Mouse (Mus musculus) monocyte, adult 2 months (primary cell): ENCODE measurements around the gene Metap1.
"Not testable (repeated sequence)": the region's sequence is repeated elsewhere in the genome, so short reads cannot be mapped to it uniquely, and the experiment has no call there.

Experiments used
- DNase-seq, 2 experiments: peaks; one replicate each; pipeline ENCODE4 v3.0.0; 2022; ENCODE audit warnings: low spot score in 2 of 2, low read depth in 1 of 2

The Metap1 gene

GRCm38 (mm10) chr3:138503754-138504153 lies 14.4 kb upstream of the Metap1 start:
- no peak for DNase-seq

- DNase-seq, result no peak
These were observed 10.8 kb upstream of the Metap1 start for GRCm38 (mm10) chr3:138499854-138500740.

- no peak for DNase-seq
These were observed 9.4 kb upstream of the Metap1 start for GRCm38 (mm10) chr3:138498731-138499130.

GRCm38 (mm10) chr3:138495166-138496145 lies 6.1 kb upstream of the Metap1 start:
- no peak for DNase-seq

GRCm38 (mm10) chr3:138494565-138494964 lies 5.2 kb upstream of the Metap1 start:
- no peak for DNase-seq

GRCm38 (mm10) chr3:138493668-138494067 lies 4.4 kb upstream of the Metap1 start:
- DNase-seq, result no peak

GRCm38 (mm10) chr3:138490034-138490337 lies 671 bp upstream of the Metap1 start:
- DNase-seq, result no peak

- no peak for DNase-seq
These were observed 560 bp downstream of the Metap1 start for GRCm38 (mm10) chr3:138488584-138489326.

- no peak for DNase-seq
These were observed 6.1 kb downstream of the Metap1 start for GRCm38 (mm10) chr3:138483240-138483639.

GRCm38 (mm10) chr3:138481526-138482284 lies 7.6 kb downstream of the Metap1 start:
- no peak for DNase-seq

GRCm38 (mm10) chr3:138479489-138479888 lies 9.8 kb downstream of the Metap1 start:
- no peak for DNase-seq

GRCm38 (mm10) chr3:138471066-138471465 lies 18.2 kb downstream of the Metap1 start:
- DNase-seq, result no peak

GRCm38 (mm10) chr3:138466656-138467055 lies 22.7 kb downstream of the Metap1 start:
- DNase-seq, result not testable (repeated sequence)

GRCm38 (mm10) chr3:138464573-138465147 lies 24.7 kb downstream of the Metap1 start:
- DNase-seq, result no peak

- no peak for DNase-seq
These were observed 25.5 kb downstream of the Metap1 start for GRCm38 (mm10) chr3:138463807-138464206.

GRCm38 (mm10) chr3:138463137-138463536 lies 26.2 kb downstream of the Metap1 start:
- DNase-seq, result no peak

- no peak for DNase-seq
These were observed 27.5 kb downstream of the Metap1 start for GRCm38 (mm10) chr3:138461832-138462231.

GRCm38 (mm10) chr3:138460260-138460659 lies 29.1 kb downstream of the Metap1 start:
- DNase-seq, result no peak

GRCm38 (mm10) chr3:138458441-138458840 lies 30.9 kb downstream of the Metap1 start:
- no peak for DNase-seq
